33 mouse cellular contexts compared by ENCODE assay signal in genomic region chr4:49348001-49348400, GRCm38 (mm10). TPM values are rescaled to one million over a fixed set of nuclear protein-coding genes. Genes with fewer than 3 reads are reported as not detected.
"Had no signal": no experiment of that assay in that cellular context is flagged by ENCODE, and none has a peak within 500 bp of the region (broad histone marks: within the 10 kb centered on the region; RNA-seq: fewer than 3 reads in every experiment).

No protein-coding gene starts in this region.

RNA-seq across cellular contexts. Expression of gene Acnat2, which starts 60.0 kb away (rescaled TPM):
- total RNA-seq: heart, postnatal 10 days; heart, postnatal 14 days; heart, postnatal 25 days; heart, postnatal 36 days; heart, postnatal 4 days; hematopoietic stem cell, adult 5-6 weeks; layer of hippocampus, adult 18-20 months; layer of hippocampus, adult 2 months; layer of hippocampus, postnatal 10 days; layer of hippocampus, postnatal 14 days; layer of hippocampus, postnatal 36 days; left cerebral cortex, adult 18-20 months; left cerebral cortex, adult 2 months; left cerebral cortex, adult 8-10 months; left cerebral cortex, postnatal 10 days had no signal
- polyA plus RNA-seq: heart, embryonic 12.5 days; heart, embryonic 13.5 days; heart, embryonic 14.5 days; heart, embryonic 15.5 days; heart, embryonic 16.5 days; heart, postnatal 0 days; hindbrain, embryonic 10.5 days; hindbrain, embryonic 11.5 days; hindbrain, embryonic 12.5 days; hindbrain, embryonic 13.5 days; hindbrain, embryonic 14.5 days; hindbrain, embryonic 15.5 days; inflammation-experienced regulatory T-cells, adult 6 months; intestine, embryonic 14.5 days; intestine, embryonic 15.5 days; intestine, embryonic 16.5 days; intestine, postnatal 0 days; large intestine, adult 2 months had no signal
